Mouse (Mus musculus) adrenal gland (tissue): ENCODE measurements around the gene Lrfn2.

Source experiments
- intact Hi-C: fragments of 180-260 bp; cut with DNase I; formaldehyde crosslinking; loops from one replicate; pipeline ENCODE4 v1.15.1; 2025

Lrfn2 gene

GRCm38 (mm10) chr17:49031790-49032189, 99.6 kb downstream of the Lrfn2 start:
- intact Hi-C loops, result no loop called here

DNA sequence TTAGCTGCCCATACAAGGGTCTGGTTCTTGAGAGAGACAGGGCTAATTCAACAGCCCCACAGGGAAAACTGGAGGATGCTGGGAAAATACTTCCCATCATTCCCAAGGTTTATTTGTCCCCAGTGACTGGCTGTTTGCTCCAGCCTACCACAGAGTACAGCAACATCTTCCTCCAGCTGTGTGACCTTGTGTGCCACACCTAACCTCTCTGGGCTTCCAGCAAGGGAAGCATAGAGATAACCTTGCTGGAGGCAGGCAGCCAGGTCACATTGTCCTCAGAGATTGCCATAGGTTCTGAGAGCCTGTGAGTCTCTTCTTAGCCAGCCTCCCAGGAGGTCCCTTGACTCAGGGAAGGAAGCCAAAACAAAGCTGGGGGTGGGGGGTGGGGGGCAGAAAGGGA, 101.1 kb downstream of the Lrfn2 start:
- intact Hi-C loops, result no loop called here

DNA sequence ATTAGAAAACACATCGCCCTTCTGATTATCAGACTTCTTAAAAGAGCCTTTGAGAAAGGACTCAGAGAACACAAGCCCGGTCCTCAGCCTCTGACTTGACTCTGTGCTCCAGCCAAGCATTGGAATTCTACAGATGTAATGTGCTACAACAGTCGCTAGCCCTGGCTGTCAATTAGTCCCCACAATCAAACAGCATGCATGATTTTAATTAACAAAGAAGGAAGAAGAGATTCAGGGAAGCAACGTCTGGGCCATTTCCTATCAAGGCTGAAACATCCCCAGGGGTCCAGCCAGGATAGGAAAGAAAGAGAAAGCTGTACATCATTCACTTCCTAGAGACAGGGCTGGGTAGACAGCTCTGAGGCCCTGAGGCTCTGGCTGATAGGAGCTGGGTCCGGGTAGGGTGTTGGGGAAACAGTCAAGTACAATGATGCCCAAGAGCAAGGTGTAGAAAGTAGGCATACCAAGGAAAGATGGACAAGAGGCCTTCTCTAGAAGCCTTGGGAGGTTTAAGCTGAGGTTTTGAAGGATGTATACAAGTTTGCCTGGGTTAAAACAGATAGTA, 101.6 kb downstream of the Lrfn2 start:
- intact Hi-C loops, result no loop called here

DNA sequence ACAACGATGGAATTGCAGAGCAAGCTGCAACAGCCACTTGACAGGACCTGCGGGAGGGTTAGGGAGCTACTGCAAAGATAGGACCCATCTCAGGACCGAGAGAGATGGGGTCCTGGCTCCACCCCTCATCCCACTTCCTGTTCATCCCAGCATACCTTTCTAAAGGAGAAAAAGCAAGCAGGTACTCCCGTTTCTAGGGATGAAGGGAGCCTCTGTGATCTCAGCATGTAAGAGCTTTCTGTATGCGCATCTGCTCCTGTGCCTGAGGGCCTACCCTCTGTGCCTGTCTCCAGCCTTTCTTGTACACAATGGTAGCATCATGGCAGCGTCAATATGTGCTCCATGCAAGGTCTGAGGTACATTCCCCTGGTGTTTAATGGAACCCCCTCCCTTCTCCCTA, 102.9 kb downstream of the Lrfn2 start:
- intact Hi-C loops, result no loop called here

DNA sequence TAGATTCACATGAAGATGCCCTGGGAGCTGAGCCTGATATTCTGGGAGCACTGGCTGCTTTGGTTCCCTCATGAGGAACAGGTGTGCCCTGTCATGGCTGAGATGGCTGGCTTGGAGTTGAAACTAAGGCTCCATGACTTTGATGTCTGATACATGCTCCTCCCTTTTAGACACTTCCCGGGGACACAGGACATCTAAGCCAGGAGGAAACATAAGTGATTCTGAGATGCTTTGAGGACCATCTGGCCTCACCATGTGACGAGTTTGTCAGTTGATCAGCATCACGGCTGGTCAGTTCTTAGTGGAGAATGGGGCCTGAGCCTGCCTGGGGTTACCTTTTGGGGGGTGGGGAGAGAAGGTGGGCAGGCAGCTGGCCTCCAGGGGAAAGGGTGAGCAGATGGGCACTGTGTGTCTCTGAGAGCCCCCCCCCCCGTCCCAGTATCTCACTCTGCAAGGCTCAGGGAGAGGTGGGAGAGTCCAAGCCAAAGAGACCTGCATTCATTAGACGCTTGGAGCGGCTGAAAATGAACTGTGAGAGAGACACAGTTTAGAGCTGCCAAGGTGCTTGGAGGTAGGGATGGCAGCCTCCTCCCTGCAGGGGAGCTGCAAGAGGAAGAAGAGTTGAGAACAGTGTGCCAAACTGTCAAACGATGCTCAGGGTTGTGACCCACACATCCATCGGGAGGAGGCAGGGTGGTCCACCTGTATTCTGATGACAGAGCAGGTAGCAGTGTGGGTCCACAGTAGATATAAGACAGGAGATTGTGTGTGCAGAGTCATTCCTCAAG, 105.2 kb downstream of the Lrfn2 start:
- intact Hi-C loops, result no loop called here

DNA sequence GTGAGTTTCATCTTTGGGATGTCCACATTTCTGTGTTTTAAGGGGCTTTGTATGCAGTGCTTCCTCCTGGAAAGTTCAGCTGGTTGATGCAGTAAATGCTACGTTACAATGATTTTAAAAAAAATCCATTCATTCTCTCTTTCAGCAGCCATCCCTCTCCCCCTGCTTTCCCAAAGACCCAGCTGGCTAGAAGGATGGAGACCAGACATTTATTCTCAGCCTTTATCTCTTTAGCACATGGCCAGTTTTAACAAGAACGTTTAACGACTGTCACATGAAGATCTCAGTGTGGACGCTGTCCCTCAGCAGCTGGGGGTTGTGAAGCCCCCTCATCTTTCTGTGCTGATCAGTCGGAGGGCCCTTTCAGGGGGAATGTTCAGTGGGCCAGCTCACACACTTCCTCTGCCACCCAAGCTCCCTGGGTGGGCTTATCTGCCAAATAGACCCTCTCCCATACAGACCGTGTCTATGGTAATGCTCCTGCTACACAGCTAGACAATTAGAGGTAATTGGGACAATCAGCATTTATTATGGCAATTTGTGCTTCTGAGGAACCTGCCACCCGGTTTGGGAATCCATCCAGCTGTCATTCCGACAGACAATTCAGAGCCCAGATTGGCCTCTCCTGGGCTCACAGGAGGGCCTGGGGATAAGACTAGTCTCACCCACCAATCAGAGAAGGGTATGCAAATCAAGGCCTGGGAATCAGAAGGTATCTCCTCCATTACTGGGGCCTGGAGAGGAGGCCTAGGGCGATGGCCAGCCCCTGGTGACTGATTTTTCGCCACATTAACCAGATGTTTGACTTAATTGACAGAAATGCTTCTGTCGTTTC, 111.8 kb downstream of the Lrfn2 start:
- intact Hi-C loops, result no loop called here

DNA sequence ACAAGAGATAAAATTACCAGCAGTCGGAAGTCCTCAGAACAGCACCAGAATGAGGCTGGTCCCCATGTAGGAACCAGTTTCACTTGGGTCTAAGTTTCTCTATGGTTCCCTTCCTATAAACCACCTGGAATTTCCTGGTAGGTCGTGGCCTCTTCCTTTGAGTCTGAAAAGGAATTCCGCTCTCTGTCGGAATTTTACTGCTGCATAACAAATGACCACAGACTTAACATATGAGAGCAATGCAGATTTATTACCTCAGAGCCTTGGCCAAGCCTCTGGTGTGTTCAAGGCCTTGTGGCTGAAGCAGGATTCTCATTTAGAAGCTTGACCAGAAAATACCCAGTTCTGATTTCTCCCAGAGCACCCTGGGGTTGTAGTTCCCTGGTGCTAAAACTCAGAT, 115.7 kb downstream of the Lrfn2 start:
- intact Hi-C loops, result no loop called here

DNA sequence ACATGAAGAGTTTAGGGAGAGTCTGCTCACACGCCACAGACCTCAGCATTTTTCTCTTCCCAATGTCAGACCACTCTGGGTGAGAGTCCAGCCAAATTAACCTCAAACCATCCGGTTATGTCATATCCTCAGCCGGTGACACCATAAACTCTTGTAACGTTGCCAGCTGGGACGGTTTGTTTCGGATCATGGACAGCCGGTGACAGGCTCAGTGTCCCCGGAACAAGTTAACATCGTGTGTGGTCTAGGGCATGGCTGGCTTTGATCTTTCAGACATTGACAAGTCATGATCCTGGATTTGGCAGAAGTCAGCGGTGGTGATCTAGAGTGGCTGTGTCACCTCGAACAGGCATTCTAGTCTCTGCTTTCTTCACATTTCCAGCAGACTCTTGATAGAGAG, 119.1 kb downstream of the Lrfn2 start:
- intact Hi-C loops, result no loop called here

DNA sequence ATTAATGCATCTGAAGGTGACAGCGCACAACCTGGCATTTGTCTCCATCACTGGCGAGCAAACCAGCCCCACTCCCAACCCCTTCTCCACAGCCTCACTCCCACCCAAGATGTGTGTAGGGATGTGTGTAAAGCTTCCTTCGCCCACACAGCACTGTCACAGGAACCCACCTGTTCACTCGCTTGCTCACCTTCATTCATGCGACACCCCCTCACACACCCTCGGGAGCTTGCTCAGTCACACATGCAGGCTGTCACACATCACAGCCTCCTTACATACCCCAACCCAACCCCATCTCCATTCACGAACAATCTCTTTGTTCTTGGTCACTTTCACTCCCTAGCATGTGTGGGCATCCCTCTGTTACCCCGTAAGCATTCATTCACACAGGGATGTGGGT, 129.0 kb downstream of the Lrfn2 start:
- intact Hi-C loops, result loop anchor here (10.0 kb wide), 1 partner anchor 126 kb away; the partner anchor contains the start of gene Lrfn2

GRCm38 (mm10) chr17:49063789-49064188, 131.6 kb downstream of the Lrfn2 start:
- intact Hi-C loops, result loop anchor here (10.0 kb wide), 1 partner anchor 129 kb away; the partner anchor contains the start of gene Lrfn2

- intact Hi-C loops, result loop anchor here (10.0 kb wide), 1 partner anchor 130 kb away; the partner anchor contains the start of gene Lrfn2
These were observed 132.3 kb downstream of the Lrfn2 start for GRCm38 (mm10) chr17:49064526-49064925.

DNA sequence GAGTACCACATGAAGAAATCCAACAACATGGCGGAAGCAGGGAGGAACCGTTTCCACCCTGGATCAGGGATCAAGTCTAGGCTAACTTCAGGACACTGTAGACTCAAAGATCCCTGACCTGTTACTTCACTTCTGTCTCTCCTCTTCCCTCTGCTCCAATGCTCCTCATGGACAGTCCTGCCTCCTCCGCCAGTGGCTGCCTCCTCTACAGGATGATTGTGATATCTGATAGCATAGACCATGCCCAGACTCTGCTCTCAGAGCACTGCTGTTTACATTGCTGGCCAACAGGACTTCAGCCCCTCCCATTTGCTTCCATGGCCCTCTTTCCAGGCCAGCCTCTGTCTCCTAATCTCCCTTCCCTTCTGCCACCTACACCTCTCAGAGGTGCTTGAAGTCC, 132.9 kb downstream of the Lrfn2 start:
- intact Hi-C loops, result loop anchor here (10.0 kb wide), 1 partner anchor 130 kb away; the partner anchor contains the start of gene Lrfn2

- intact Hi-C loops, result loop anchor here (10.0 kb wide), 1 partner anchor 132 kb away; the partner anchor contains the start of gene Lrfn2
These were observed 134.6 kb downstream of the Lrfn2 start for GRCm38 (mm10) chr17:49066748-49067147.

DNA sequence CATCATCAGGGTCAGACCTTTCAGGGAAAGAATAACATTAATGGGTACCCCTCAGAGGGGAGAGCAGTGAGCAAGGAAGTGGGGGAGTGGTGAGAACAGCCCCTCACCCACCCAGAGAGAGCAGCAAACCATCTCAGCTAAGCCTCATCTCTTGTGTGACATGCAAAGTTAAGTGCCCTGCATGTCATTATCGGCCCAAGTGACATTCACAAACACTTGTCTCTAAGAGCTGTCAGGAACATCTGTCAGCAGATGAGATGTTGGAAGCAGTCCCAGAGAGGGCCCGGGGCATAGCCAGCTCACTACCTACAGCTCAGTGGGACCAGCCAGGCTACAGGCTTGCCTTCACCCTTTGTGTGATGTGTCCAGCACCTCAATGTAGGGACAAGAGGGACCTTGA, 146.0 kb downstream of the Lrfn2 start:
- intact Hi-C loops, result no loop called here

- intact Hi-C loops, result no loop called here
These were observed 147.5 kb downstream of the Lrfn2 start for GRCm38 (mm10) chr17:49079647-49080046.

- intact Hi-C loops, result no loop called here
These were observed 151.6 kb downstream of the Lrfn2 start for GRCm38 (mm10) chr17:49083594-49084380.

DNA sequence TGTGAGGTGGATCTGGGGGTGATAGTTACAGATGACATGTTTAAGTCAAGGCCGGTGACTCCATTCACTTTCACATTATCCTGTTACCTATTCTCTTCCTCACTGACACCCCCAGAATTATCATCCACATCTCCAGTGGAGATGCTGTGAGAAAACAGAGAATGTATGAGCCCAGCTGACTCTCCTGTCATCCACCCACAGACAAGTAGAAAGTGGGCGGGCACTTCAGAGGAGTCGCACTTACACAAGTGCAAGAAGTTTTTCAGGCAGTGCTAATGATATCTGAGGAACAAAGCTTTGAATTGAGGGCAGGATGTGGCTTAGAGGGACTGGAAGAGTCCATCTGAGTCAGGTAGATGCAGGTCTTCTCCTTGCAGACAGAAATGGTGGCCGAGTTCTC, 152.9 kb downstream of the Lrfn2 start:
- intact Hi-C loops, result no loop called here

DNA sequence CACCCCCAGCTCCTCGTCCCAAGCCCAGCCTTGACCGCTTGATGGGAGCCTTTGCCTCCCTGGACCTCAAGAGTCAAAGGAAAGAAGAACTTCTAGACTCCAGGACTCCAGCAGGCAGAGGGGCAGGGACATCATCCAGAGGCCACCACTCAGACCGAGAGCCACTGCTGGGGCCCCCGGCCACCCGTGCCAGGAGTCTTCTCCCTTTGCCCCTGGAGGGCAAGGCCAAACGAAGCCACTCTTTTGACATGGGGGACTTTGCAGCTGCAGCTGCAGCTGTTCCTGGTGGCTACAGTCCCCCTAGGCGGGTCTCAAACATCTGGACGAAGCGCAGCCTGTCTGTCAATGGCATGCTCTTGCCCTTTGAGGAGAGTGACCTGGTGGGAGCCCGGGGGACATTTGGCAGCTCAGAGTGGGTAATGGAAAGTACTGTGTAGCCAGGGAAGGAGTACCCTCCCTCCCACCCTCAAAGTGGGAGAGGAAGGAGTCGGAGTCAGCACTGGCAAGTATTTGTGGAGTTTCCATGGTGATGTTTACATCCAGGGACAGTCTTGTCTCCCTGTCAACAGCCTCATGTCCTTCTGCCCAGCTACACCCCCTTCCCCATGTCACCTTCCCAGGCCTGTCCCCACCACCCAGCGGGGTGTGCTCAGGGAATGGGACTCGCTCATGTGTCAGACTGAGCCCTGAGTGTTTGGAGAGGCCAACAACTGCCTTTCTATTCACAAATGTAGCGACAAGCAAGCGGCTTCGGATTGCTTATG, 164.8 kb downstream of the Lrfn2 start:
- intact Hi-C loops, result no loop called here

- intact Hi-C loops, result no loop called here
These were observed 179.2 kb downstream of the Lrfn2 start for GRCm38 (mm10) chr17:49111399-49111798.

DNA sequence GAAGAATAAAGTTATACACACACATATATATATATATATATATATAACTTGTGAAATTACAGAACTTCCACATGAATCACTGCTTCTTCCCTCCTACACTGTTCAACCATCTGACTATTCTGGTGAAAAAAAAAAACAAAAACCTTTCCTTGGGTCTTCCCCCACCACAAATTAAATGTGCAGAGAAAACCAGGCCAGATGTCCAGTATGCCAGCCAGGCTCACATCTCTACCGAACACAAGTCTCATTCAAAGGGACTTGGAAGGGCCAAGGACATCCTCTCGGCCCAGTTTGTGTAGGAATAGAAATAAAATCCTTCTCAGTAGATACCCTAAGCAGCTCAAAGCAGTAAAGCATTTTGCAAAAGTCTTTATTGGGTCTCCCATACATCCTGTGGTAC, 179.7 kb downstream of the Lrfn2 start:
- intact Hi-C loops, result no loop called here
